Mouse (Mus musculus) stomach, postnatal 0 days (tissue): Measurements from ENCODE around the gene Abcc5. TPM values are rescaled to one million over a fixed set of nuclear protein-coding genes. Genes with fewer than 3 reads are reported as not detected.

Experiments used
- ATAC-seq: fragments of 200-750 bp; cut with Nextera tagmentation; 2 replicates; pipeline ENCODE4 v1.8.0; 2017; ENCODE audit not compliant: low FRiP score, low TSS enrichment
- DNase-seq: peaks from one replicate; pipeline ENCODE4 v3.0.0-alpha.2; 2016; ENCODE audit warnings: low spot score
- H3K27ac ChIP-seq: fragments of 300-500 bp; sonication (generic); replicated peaks from 2 replicates; pipeline ENCODE4 v1.5.1; 2014; ENCODE audit warnings: mild to moderate bottlenecking, control low read depth
- H3K27me3 ChIP-seq: fragments of 300-500 bp; sonication (generic); 2 replicates; pipeline ENCODE4 v1.6.1; 2014; ENCODE audit warnings: low read length; ENCODE audit not compliant: control insufficient read depth, insufficient read depth
- H3K36me3 ChIP-seq: fragments of 300-500 bp; sonication (generic); 2 replicates; pipeline ENCODE4 v1.6.1; 2014; ENCODE audit warnings: low read length, mixed read lengths; ENCODE audit not compliant: control insufficient read depth, insufficient read depth
- H3K4me1 ChIP-seq: fragments of 300-500 bp; sonication (generic); replicated peaks from 2 replicates; pipeline ENCODE4 v1.6.1; 2014; ENCODE audit warnings: antibody characterized with exemption; ENCODE audit not compliant: control insufficient read depth, insufficient read depth
- H3K4me2 ChIP-seq: fragments of 300-500 bp; sonication (generic); replicated peaks from 2 replicates; pipeline ENCODE4 v1.6.1; 2014; ENCODE audit warnings: low read depth, mild to moderate bottlenecking, control low read depth, moderate library complexity
- H3K4me3 ChIP-seq: fragments of 300-500 bp; sonication (generic); 2 replicates; pipeline ENCODE4 v1.5.1; 2014; ENCODE audit warnings: low read depth, low read length, control low read depth
- H3K9ac ChIP-seq: fragments of 300-500 bp; sonication (generic); 2 replicates; pipeline ENCODE4 v1.6.1; 2014; ENCODE audit warnings: mild to moderate bottlenecking, low read length, control low read depth, mixed read lengths
- H3K9me3 ChIP-seq: fragments of 300-500 bp; sonication (generic); 2 replicates; pipeline ENCODE4 v1.6.1; 2016; ENCODE audit warnings: low read length; ENCODE audit not compliant: control insufficient read depth
- CTCF ChIP-seq: IDR thresholded peaks from 2 replicates; pipeline ENCODE4 v1.5.1; 2016; ENCODE audit warnings: antibody characterized with exemption, low read depth, mild to moderate bottlenecking, moderate library complexity
- EP300 ChIP-seq: optimal IDR thresholded peaks from 2 replicates; pipeline ENCODE3; 2016; ENCODE audit warnings: antibody characterized with exemption
- WGBS: fragments of 180-500 bp; shearing (Covaris S2); extraction: QIAGEN DNeasy Blood & Tissue Kit; methylation state at CpG from one replicate; pipeline ENCODE4 v1.1.7; 2014; 5-methylcytosine and 5-hydroxymethylcytosine counted together
- polyA plus RNA-seq: library from polyadenylated mRNA; unstranded; fragments of >200 nt; fragmentation: Nextera tagmentation; extraction: Ambion mirVana; gene quantifications from 2 replicates; pipeline ENCODE4 v1.2.1, GENCODE M21; 2015

Abcc5 gene
- polyA plus RNA-seq, 1 experiment from 2014 or later: 15.9 TPM

GRCm38 (mm10) chr16:20416262-20416661 is 9.9 kb downstream of the Abcc5 start:
- DNase-seq (no peak), ATAC-seq (no peak; the same call in 1 of the 2 replicates)
- Histone ChIP-seq H3K4me2 (no peak overlapping the region), H3K27ac (peak overlapping the region; percentile 31; the same call in 1 of the 2 replicates), H3K4me3 (no peak overlapping the region), H3K27me3 (no peaks in the 10 kb centered on the region), H3K4me1 (no peaks in the 10 kb centered on the region), H3K9ac (no peak overlapping the region), H3K9me3 (no peaks in the 10 kb centered on the region), H3K36me3 (no peaks in the 10 kb centered on the region)
- no peak for TF ChIP-seq EP300
- TF ChIP-seq CTCF: no peak
- WGBS: 89% methylated on average over 2 of the region's 2 CpGs

DNA sequence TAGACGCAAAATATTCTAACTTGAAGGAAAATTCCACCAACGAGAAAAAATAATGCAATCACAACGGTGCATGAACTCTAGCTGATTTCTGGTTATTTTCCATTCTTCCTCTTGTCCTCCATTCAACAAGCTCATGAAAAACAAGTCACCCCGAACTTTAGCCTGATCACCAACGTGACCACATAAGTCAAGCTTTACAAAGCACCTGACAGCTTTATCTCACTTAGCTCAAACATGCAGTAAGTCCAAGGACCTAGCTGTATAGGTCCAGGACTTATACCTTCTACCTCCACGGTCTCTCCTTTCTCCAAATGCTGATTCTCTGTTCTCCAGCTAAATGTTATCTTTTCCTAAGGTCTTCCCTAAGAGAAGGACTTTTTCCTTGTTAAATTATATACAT is 10.4 kb downstream of the Abcc5 start:
- ATAC-seq: peak; percentile 87; the same call in 1 of the 2 replicates
- no peak overlapping the region for H3K4me3 ChIP-seq
- no peak overlapping the region for H3K4me2 ChIP-seq
- no peak overlapping the region for H3K9ac ChIP-seq
- no peaks in the 10 kb centered on the region for H3K36me3 ChIP-seq
- WGBS: 50% methylated on average over 6 of the region's 6 CpGs
- DNase-seq: peak; percentile 41
- no peaks in the 10 kb centered on the region for H3K4me1 ChIP-seq
- no peak for TF ChIP-seq CTCF
- no peak for TF ChIP-seq EP300
- H3K9me3 ChIP-seq: no peaks in the 10 kb centered on the region
- H3K27ac ChIP-seq: no peak overlapping the region
- H3K27me3 ChIP-seq: no peaks in the 10 kb centered on the region

GRCm38 (mm10) chr16:20415211-20415610 is 11.0 kb downstream of the Abcc5 start:
- no peak for DNase-seq
- no peaks in the 10 kb centered on the region for H3K36me3 ChIP-seq

GRCm38 (mm10) chr16:20413870-20414331 is 12.3 kb downstream of the Abcc5 start:
- Histone ChIP-seq H3K27me3 (no peaks in the 10 kb centered on the region), H3K27ac (no peak overlapping the region), H3K36me3 (no peaks in the 10 kb centered on the region), H3K4me1 (no peaks in the 10 kb centered on the region), H3K4me2 (no peak overlapping the region), H3K9ac (no peak overlapping the region), H3K4me3 (no peak overlapping the region), H3K9me3 (no peaks in the 10 kb centered on the region)
- DNase-seq: no peak
- peak; percentile 66 for ATAC-seq
- no peak for TF ChIP-seq EP300
- TF ChIP-seq CTCF: no peak
- 55% methylated on average over 2 of the region's 2 CpGs for WGBS

More at GRCm38 (mm10) chr16:20415211-20415610, 11.0 kb downstream of the Abcc5 start:
- 0 out of 2 replicates have a peak, but pooled peaks have one; percentile 10 for ATAC-seq
- Histone ChIP-seq H3K27ac (peak overlapping the region; percentile 56), H3K4me3 (no peak overlapping the region), H3K4me1 (no peaks in the 10 kb centered on the region), H3K27me3 (no peaks in the 10 kb centered on the region), H3K9me3 (no peaks in the 10 kb centered on the region), H3K9ac (no peak overlapping the region), H3K4me2 (no peak overlapping the region)
- TF ChIP-seq CTCF: no peak
- TF ChIP-seq EP300: no peak
- 37% methylated on average over 2 of the region's 2 CpGs for WGBS

DNA sequence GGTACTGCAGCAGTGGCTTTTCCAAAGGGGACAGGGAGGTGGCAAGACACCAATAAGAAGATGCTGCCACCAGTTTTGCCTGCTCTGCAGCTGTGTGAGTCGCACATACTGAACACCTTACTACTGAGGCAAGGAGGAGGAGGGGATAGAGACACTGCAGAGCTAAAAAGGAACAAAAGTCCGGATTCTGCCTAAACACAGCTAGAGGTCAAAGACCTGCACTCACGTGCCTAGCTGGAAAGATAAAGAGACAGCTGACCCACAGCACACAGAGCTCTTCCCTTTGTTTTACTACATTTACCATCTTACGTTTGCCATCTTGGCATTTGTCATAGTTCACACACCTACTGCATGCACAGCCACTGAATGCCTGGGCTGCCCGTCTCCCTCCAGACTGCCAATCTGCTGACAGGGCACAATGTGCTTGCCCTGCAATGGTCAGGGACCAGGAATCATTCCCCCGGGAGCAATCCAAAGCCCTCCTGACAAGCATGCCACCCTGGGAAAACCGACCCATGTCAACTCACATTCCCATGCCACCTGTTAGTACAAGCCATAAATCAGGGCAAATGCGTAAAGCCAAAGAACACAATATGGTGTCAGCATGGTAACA is 14.1 kb downstream of the Abcc5 start:
- no peaks in the 10 kb centered on the region for H3K36me3 ChIP-seq
- DNase-seq: no peak
- TF ChIP-seq EP300: no peak
- no peak for TF ChIP-seq CTCF
- no peak for ATAC-seq
- H3K4me2 ChIP-seq: no peak overlapping the region
- H3K27ac ChIP-seq: no peak overlapping the region
- WGBS: 75% methylated on average over 8 of the region's 8 CpGs
- H3K27me3 ChIP-seq: no peaks in the 10 kb centered on the region
- no peaks in the 10 kb centered on the region for H3K9me3 ChIP-seq
- no peak overlapping the region for H3K4me3 ChIP-seq
- H3K9ac ChIP-seq: no peak overlapping the region
- no peaks in the 10 kb centered on the region for H3K4me1 ChIP-seq

DNA sequence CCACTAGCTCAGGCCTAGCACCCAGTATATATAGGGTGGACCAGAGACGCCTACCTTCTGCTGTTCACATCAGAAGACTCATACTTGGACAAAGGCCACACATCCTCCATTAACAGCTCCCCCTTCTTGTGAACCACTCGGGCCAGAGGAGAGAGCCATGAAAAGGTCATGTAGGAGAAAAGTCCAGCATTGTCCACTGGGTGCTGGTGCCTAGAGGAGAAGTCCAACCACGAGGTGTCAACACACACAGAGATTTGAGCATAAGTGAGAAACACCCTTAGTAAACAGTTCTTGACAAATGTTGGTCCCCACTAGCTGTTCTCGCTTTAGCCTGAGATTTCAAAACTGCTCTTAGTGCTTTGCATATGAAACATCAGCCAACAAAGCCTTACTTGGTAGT is 20.9 kb downstream of the Abcc5 start:
- H3K9me3 ChIP-seq: no peaks in the 10 kb centered on the region
- no peak overlapping the region for H3K4me3 ChIP-seq
- H3K36me3 ChIP-seq: no peaks in the 10 kb centered on the region; the same call in 1 of the 2 replicates
- no peaks in the 10 kb centered on the region for H3K27me3 ChIP-seq
- no peak overlapping the region for H3K4me2 ChIP-seq
- no peak overlapping the region for H3K27ac ChIP-seq
- H3K4me1 ChIP-seq: no peaks in the 10 kb centered on the region
- ATAC-seq (peak; percentile 81; the same call in 1 of the 2 replicates), DNase-seq (peak; percentile 26)
- 76% methylated on average over 4 of the region's 4 CpGs for WGBS
- TF ChIP-seq CTCF: peak; percentile 15; the same call in 1 of the 2 replicates
- no peak for TF ChIP-seq EP300
- H3K9ac ChIP-seq: no peak overlapping the region
